Mouse (Mus musculus) liver (tissue): ENCODE data around the gene Zfp12.
"Not testable (repeated sequence)": the region's sequence is repeated elsewhere in the genome, so short reads cannot be mapped to it uniquely, and the experiment has no call there.

Source experiments
- DNase-seq: peaks from one replicate; pipeline ENCODE4 v3.0.0-alpha.2; 2020; ENCODE audit warnings: mixed read lengths

Zfp12 gene

GRCm38 (mm10) chr5:143235028-143235693, at the start of gene Zfp12:
Zfp12 (plus strand) TSS chr5:143235163.
- peak; percentile 88 for DNase-seq

GRCm38 (mm10) chr5:143188014-143188413, 46.9 kb upstream of the Zfp12 start:
- not testable (repeated sequence) for DNase-seq

- DNase-seq = no peak
Observed at GRCm38 (mm10) chr5:143192806-143193205, 42.2 kb upstream of the Zfp12 start.

- not testable (repeated sequence) for DNase-seq
Observed at GRCm38 (mm10) chr5:143194747-143195146, 40.2 kb upstream of the Zfp12 start.

- no peak for DNase-seq
Observed at GRCm38 (mm10) chr5:143195166-143195565, 39.8 kb upstream of the Zfp12 start.

- no peak for DNase-seq
Observed at GRCm38 (mm10) chr5:143196506-143196905, 38.5 kb upstream of the Zfp12 start.

- DNase-seq = no peak
Observed at GRCm38 (mm10) chr5:143205015-143205414, 29.9 kb upstream of the Zfp12 start.

GRCm38 (mm10) chr5:143213832-143214231, 21.1 kb upstream of the Zfp12 start:
- no peak for DNase-seq

- DNase-seq = no peak
Observed at GRCm38 (mm10) chr5:143220996-143221395, 14.0 kb upstream of the Zfp12 start.

- no peak for DNase-seq
Observed at GRCm38 (mm10) chr5:143222287-143222686, 12.7 kb upstream of the Zfp12 start.

- DNase-seq = no peak
Observed at GRCm38 (mm10) chr5:143226790-143227189, 8.2 kb upstream of the Zfp12 start, which contains the start of gene Spdye4a. Spdye4a (minus strand) TSS chr5:143226890.

GRCm38 (mm10) chr5:143236036-143236435, 1.1 kb downstream of the Zfp12 start:
- no peak for DNase-seq

- no peak for DNase-seq
Observed at GRCm38 (mm10) chr5:143244926-143245325, 10.0 kb downstream of the Zfp12 start.

GRCm38 (mm10) chr5:143252039-143252438, 17.1 kb downstream of the Zfp12 start:
- DNase-seq = no peak

GRCm38 (mm10) chr5:143252791-143253185, 17.8 kb downstream of the Zfp12 start:
- no peak for DNase-seq

GRCm38 (mm10) chr5:143253186-143253880, 18.4 kb downstream of the Zfp12 start:
- no peak for DNase-seq

- DNase-seq = no peak
Observed at GRCm38 (mm10) chr5:143253881-143254486, 19.0 kb downstream of the Zfp12 start.

- no peak for DNase-seq
Observed at GRCm38 (mm10) chr5:143254487-143255130, 19.6 kb downstream of the Zfp12 start.

GRCm38 (mm10) chr5:143255131-143255519, 20.2 kb downstream of the Zfp12 start:
- no peak for DNase-seq

GRCm38 (mm10) chr5:143255802-143256201, 20.8 kb downstream of the Zfp12 start:
- no peak for DNase-seq

- no peak for DNase-seq
Observed at GRCm38 (mm10) chr5:143261636-143262035, 26.7 kb downstream of the Zfp12 start.

GRCm38 (mm10) chr5:143264689-143265088, 29.7 kb downstream of the Zfp12 start:
- DNase-seq = no peak

- DNase-seq = no peak
Observed at GRCm38 (mm10) chr5:143265409-143265808, 30.4 kb downstream of the Zfp12 start.
